Mouse (Mus musculus): ENCODE results near the gene Dlk1. TPM values are rescaled to one million over a fixed set of nuclear protein-coding genes. Genes with fewer than 3 reads are reported as not detected.

Dlk1 gene
- total RNA-seq (2017) = not detected in 3 replicates

GRCm38 (mm10) chr12:109452592-109452991 lies at the start of gene Dlk1:
Gene Dlk1, plus strand, starts transcription at chr12:109452823.
- ATAC-seq (replicated peaks; ENCODE audit: insufficient number of reproducible peaks, low FRiP score, low TSS enrichment, poor library complexity, severe bottlenecking) = no peak

DNA sequence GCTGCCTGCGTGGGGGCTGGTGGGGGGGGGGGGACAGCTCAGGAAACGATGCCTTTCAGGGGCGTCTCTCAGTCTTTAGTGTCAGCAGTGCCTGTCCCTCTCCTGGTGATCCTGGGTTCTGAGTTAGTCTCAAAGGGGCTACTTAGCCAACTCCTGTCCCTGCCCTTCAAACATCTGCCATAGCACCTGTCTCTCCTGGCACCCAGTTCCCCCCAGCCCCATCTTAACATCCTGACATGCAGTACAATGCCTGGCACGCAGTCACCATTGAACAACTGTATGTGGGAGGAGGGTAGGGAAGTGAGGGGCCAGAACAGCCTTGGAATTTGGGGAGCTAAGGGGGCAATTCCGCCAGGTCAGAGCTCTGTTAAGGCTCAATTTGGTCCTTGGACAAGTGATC lies 49.7 kb upstream of the Dlk1 start:
- no peak for ATAC-seq (replicated peaks; ENCODE audit: insufficient number of reproducible peaks, low FRiP score, low TSS enrichment, poor library complexity, severe bottlenecking)

DNA sequence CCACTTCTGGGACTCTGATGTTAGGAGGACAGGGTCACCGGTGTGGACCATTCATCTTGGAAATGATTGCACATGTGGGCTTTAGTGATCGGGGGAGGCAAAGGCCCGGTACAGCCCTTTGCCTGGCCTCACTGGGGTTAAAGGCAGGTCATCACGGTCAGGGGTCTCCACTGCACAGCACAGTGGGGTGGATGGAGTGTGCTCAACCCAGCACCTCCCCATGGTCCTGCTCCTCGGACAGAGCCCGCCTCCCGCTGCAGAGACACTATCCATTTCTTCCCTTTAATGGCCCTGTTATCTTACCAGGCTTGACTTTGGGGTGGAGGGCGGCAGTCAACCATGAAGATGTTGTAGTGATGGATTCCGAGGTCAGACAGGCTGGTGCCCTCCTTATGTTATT lies 48.9 kb upstream of the Dlk1 start:
- no peak for ATAC-seq (replicated peaks; ENCODE audit: insufficient number of reproducible peaks, low FRiP score, low TSS enrichment, poor library complexity, severe bottlenecking)

DNA sequence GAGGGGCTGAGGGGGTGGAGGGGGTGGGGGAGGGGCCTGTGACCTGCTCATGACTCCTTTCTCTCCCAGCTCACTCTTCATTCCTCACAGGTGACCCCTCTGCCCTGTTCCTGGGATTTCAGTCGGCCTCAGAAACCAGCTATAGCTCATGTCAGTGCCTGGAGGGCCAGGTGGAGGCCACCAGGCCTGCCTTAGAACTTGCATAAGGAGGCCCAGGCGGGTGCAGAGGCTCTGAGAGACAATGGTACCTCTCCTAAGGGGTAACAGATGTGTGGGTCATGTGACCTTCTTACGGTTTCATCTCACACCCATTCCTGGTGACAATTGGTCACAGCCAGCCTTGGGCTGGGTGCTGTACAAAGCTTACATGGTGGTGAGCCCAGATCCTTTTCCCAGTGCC lies 46.6 kb upstream of the Dlk1 start:
- ATAC-seq (replicated peaks; ENCODE audit: insufficient number of reproducible peaks, low FRiP score, low TSS enrichment, poor library complexity, severe bottlenecking) = no peak

DNA sequence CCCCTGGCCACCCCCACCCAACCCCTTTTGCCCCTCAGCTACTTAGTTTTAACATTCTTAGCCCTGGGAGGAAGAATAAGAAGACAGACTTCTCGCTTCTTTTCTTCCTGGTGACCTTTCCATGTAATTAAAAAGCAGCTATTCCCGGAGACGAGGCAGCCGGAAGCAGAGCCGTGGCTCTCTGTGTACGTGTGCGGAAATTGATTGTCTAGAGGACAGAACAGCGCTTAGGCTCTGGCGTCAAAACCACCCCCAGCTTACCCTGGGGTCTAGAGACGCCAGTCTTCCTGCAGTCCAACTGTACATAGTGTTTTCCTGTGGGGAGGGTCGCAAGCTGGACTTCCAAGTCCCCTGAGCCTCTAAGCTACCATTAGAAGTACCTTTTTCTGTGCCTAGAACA lies 41.9 kb upstream of the Dlk1 start:
- no peak for ATAC-seq (replicated peaks; ENCODE audit: insufficient number of reproducible peaks, low FRiP score, low TSS enrichment, poor library complexity, severe bottlenecking)

DNA sequence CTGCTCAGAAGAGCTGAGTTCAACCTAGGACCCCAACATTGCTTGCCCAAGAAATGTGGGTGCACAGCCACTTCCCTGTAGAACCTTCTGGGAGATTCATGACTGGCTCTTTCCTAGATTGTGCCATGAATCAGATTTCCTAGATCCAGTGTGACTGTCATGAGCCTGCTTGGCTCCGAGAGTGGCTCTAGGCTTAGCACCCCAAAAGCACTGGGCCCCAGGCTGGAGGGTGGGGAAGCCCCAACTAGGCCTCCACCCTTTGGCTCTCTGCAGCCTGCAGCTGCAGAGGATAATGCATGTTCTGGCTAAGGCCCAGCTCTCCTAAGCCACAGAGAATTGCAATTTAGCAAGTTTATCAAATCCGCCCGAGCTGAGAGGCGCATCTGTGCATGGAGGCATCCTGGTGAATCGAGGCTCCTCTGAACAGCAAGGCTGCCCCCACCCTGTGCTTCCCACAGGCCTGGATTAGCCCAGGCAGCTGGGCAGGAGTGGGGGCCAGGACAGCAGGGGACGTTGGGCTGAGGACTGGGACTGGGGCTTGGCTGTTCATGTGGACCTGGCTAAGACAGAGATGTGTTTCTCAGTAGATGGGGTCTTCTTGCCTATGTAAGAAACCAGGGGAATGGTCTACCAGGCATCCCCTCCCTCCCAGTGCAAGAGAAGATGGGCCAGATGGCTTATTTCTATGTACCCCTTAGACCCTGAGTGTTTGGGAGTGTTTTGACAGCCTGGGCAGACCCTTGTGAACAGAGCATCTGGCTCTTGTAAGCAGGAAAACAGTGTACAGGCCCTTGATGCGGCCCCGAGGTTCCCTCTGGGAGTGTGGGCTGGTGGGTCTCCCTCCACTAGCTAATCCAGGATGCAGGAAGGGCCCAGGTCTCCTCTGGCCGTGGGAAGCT lies 41.2 kb upstream of the Dlk1 start:
- ATAC-seq (replicated peaks; ENCODE audit: insufficient number of reproducible peaks, low FRiP score, low TSS enrichment, poor library complexity, severe bottlenecking) = no peak

DNA sequence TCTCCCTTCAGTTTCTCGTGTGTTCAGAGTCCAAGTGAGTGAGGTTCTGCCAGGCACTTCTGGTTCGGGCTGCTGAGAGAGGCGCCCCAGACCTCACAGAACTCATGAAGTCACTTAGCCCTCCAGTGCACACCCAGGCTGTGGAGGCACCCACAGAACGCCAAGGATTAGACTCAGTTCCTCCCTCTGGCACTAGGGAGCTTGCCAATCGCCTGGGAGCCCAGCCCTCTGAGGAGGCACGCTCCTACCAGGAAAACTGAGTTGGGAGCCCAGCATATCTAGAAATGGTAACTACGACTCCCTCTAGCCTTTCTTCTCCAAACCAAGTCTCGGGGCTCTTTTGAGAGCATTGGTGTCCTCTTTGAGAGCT lies 40.6 kb upstream of the Dlk1 start:
- ATAC-seq (replicated peaks; ENCODE audit: insufficient number of reproducible peaks, low FRiP score, low TSS enrichment, poor library complexity, severe bottlenecking) = no peak

DNA sequence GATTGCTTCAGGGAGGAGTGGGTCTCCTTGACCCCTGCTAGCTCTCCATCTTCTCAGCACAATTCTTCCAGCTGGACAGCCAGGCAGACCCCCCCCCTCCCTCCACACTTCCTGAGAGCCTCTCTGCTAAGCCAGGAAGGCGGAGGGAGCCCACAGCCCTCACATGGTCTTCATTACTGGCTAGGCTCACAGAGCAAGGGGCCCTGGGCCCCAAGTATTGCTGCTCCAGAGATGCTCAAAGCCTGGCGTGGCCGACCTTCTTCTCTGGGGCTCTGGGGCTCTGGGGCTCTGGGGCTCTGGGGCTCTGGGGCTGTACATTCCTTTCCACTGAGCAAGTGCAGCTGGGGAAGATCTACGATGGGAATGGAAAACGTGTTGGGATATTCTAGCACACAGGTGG lies 39.9 kb upstream of the Dlk1 start:
- no peak for ATAC-seq (replicated peaks; ENCODE audit: insufficient number of reproducible peaks, low FRiP score, low TSS enrichment, poor library complexity, severe bottlenecking)

DNA sequence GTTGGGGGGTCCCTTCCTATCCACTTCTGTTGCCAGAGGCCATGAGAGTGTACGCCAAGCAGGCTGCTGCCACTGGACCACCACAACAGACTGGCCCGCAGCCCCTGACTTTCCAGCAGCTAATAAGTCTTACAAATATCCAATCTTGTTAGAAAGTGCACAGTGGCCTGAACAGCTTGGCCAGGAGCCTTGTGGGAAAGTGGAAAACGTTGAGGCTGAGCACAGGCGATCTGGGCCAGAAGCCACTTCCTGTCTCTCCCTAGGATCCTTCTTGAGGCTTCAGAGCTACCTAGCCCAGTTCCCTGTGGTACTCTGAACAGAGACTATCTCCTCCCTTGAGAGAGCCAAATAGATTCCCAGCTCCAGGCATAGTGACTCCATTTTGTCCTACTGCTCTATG lies 39.3 kb upstream of the Dlk1 start:
- ATAC-seq (replicated peaks; ENCODE audit: insufficient number of reproducible peaks, low FRiP score, low TSS enrichment, poor library complexity, severe bottlenecking) = no peak

- no peak for ATAC-seq (replicated peaks; ENCODE audit: insufficient number of reproducible peaks, low FRiP score, low TSS enrichment, poor library complexity, severe bottlenecking)
Measured at GRCm38 (mm10) chr12:109416681-109417080, 35.9 kb upstream of the Dlk1 start.

DNA sequence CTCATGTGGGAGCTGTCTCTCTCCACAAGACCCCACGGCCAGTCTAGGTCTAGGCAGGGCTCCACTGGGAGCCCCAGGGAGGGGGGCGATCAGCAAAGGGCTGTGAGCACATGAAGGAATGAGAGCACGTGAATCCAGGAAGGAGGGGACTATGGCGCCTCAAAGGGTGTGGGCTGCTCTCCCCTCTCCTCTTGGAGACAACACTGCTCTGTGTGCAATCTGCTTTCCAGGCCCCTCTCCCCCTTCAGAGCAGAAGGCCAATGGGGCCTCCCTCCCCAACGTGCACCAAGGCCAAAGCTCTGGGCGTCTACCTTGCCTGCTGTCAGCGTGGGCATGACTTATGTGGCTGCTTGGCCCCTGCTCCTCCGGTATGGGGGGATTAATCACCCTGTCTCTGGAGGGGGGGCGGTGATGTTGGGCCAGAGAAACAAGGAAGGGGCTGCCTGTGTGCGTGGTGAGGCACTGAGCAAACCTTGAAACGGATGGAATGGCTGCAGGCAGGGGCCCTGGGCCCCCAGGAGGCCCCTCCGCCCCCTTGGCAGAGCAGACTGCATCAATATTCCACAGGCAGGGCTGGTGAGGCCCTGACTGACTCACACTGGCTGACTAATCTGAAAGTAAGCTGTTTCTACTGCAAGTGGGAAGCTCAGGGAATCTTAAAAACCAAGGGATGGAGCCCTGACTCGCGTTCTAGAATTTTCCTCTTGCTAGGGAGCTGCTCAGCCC lies 35.0 kb upstream of the Dlk1 start:
- no peak for ATAC-seq (replicated peaks; ENCODE audit: insufficient number of reproducible peaks, low FRiP score, low TSS enrichment, poor library complexity, severe bottlenecking)

GRCm38 (mm10) chr12:109420006-109420405 lies 32.6 kb upstream of the Dlk1 start:
- ATAC-seq (replicated peaks; ENCODE audit: insufficient number of reproducible peaks, low FRiP score, low TSS enrichment, poor library complexity, severe bottlenecking) = no peak

DNA sequence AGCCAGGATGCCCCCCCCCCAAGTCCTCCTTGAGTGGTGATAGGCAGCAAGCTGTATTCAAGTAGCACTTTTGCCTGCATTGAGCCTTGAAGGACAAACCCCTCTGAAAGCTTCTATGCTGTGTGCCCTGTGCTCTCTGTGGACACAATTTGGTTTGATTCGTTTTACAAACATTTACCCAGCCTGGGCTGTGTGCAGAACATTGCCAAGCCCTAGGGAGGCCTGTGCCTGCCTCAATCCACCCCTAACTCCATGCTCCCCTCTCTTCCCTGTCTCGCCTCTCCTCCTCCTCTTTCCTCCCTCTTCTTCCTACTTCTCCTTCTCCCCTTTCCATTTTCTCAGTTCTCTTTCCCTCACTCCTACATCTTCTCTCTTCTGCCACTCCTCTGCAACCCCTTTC lies 29.5 kb upstream of the Dlk1 start:
- no peak for ATAC-seq (replicated peaks; ENCODE audit: insufficient number of reproducible peaks, low FRiP score, low TSS enrichment, poor library complexity, severe bottlenecking)

DNA sequence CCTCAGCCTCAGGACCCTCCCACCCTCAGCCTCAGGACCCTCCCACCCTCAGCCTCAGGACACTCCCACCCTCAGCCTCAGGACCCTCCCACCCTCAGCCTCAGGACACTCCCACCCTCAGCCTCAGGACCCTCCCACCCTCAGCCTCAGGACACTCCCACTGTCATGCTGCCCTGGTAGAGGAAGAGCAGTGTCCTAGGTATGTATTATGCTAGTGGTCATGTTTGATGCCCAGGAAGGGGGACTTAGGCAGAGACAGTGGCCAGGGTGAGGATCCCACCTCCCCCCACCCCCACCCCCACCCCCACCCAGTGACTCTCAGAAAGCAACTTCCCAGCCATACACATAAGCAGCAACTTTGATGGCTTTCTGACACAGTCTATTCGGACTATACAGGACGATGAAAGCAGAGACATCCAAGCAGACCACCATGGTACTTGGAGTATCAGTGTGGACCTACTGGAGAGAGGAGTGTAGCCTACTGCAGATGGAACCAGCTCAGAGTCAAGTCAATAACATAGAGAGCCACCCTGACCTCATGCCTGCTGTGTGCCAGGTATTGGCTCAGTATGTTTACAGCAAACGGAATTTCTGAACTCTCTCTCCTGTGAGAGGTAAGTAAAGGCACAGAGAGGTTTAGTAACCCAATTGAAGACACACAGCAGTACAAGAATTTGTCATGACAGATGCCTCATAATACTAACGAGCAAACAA lies 28.8 kb upstream of the Dlk1 start:
- no peak for ATAC-seq (replicated peaks; ENCODE audit: insufficient number of reproducible peaks, low FRiP score, low TSS enrichment, poor library complexity, severe bottlenecking)

DNA sequence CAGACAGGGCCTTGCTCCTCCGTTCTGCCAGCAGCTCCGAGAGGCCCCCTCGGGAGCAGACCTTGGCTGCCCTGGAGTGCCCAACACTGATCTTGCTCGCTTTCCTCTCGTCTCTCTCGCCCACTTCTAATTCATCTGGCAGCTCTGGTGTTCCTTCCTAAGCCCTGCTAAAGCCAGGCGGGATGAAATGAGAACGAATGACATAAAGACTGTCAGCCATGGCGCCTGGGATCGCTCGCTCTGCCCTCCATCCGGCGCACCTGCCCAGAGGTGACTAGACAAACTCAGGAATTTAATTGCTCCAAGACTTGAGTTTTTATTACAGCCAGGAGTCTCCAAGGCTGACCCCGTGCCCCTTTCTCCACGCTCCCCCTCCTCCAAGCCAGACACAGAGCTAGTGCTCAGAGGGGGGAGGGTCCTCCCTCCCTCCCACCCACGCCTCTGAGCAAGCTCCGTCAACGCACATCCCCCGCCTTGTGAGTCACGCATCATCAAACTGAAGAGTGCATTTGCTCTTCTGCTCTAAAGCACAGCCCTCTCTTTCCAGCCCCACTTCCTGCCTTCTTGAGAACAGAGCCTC lies 27.8 kb upstream of the Dlk1 start:
- no peak for ATAC-seq (replicated peaks; ENCODE audit: insufficient number of reproducible peaks, low FRiP score, low TSS enrichment, poor library complexity, severe bottlenecking)

DNA sequence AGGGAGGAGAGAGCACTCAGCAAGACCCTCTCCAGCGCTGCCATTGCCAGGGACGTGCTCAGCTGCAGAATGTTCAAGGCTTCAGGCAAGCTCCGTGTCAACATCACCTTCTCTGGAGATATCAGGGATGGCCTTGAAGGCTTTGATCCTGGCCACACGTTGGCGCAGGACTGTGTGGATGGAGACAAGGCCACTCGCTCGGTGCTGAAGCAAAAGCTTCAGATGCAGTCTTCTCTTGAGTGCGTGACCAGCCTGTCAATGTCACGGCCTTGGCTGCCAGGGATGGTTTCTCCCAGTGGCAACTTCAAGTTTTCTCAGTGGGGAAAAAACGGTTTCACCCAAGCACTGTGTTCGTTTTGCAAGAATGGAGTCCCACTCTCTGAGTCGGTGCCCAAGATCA lies 26.6 kb upstream of the Dlk1 start:
- ATAC-seq (replicated peaks; ENCODE audit: insufficient number of reproducible peaks, low FRiP score, low TSS enrichment, poor library complexity, severe bottlenecking) = no peak

DNA sequence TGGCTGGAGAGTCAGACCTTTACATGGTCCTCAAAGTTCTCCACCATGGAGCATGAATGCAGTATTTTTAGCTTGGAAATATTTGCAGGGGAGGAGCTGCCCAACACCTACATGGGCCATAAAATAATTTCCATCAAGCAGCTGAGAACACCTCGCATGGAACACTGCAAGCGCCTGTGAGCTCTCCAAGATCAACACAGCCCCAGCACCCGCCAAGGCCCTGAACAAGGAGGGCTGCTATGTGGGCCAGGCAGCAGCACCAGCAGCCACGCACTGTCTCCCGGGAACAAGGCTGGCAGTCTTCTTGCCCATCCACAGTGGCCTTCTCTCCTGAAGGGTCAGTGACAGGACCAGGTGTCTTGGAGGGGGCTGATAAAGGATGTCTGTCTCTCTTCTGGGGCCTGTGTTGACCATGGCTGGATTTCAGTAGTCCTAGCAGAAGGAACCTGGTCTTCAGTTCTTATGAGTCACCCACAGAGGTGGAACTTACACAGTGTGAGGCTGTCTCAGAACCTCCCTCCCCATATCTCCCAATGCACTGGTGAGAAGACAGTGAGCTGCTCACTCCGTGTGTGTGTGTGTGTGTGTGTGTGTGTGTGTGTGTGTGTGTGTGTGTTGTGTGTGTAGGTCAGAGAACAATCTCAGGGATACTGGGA lies 20.0 kb upstream of the Dlk1 start:
- ATAC-seq (replicated peaks; ENCODE audit: insufficient number of reproducible peaks, low FRiP score, low TSS enrichment, poor library complexity, severe bottlenecking) = no peak

GRCm38 (mm10) chr12:109436367-109436807 lies 16.2 kb upstream of the Dlk1 start:
- ATAC-seq (replicated peaks; ENCODE audit: insufficient number of reproducible peaks, low FRiP score, low TSS enrichment, poor library complexity, severe bottlenecking) = no peak

- ATAC-seq (replicated peaks; ENCODE audit: insufficient number of reproducible peaks, low FRiP score, low TSS enrichment, poor library complexity, severe bottlenecking) = no peak
Measured at GRCm38 (mm10) chr12:109436852-109437251, 15.8 kb upstream of the Dlk1 start.
